Mouse (Mus musculus) CH12.LX (cell line): ENCODE measurements around the gene Rundc3a.

Source experiments
- CTCF ChIP-seq, 2 experiments: IDR thresholded peaks in 1 of 2; conservative IDR thresholded peaks in 1 of 2; 2 replicates each; pipeline ENCODE4 v1.5.1; 2011 to 2012; ENCODE audit warnings: low read depth in 2 of 2, low read length in 2 of 2, improper control_type of control experiment in 1 of 2, inconsistent platforms in 1 of 2, mild to moderate bottlenecking in 1 of 2, moderate library complexity in 1 of 2
- E2F4 ChIP-seq: IDR thresholded peaks from 2 replicates; pipeline ENCODE4 v1.6.1; 2011; ENCODE audit warnings: low read depth, low read length, improper control_type of control experiment; ENCODE audit not compliant: insufficient replicate concordance

- 0 out of 2 replicates have a peak, but pooled peaks have one; percentile 81 for TF ChIP-seq E2F4
- TF ChIP-seq CTCF (conservative IDR thresholded peaks at IDR 0.05 in 1 of 2, IDR thresholded peaks at IDR 0.05 in 1 of 2; ENCODE audit: low read depth in 2 of 2, low read length in 2 of 2), result no peak
These were observed 15.2 kb downstream of the Rundc3a start for GRCm38 (mm10) chr11:102408344-102408876.
